Mouse (Mus musculus) intestine, embryonic 16.5 days (tissue): ENCODE data around the gene Lyz1. TPM values are rescaled to one million over a fixed set of nuclear protein-coding genes. Genes with fewer than 3 reads are reported as not detected.
"Not testable (repeated sequence)": the region's sequence is repeated elsewhere in the genome, so short reads cannot be mapped to it uniquely, and the experiment has no call there.

Experiments
- ATAC-seq: fragments of 200-750 bp; cut with Nextera tagmentation; 2 replicates; pipeline ENCODE4 v1.8.0; 2017; ENCODE audit warnings: moderate TSS enrichment, moderate library complexity
- H3K27ac ChIP-seq: fragments of 300-500 bp; sonication (generic); 2 replicates; pipeline ENCODE4 v1.5.1; 2014; ENCODE audit warnings: mild to moderate bottlenecking, low read length
- H3K27me3 ChIP-seq: fragments of 300-500 bp; sonication (generic); replicated peaks from 2 replicates; pipeline ENCODE4 v1.6.1; 2014; ENCODE audit warnings: low read length, control low read depth, mixed read lengths; ENCODE audit not compliant: control insufficient read depth, insufficient read depth
- H3K36me3 ChIP-seq: fragments of 300-500 bp; sonication (generic); 2 replicates; pipeline ENCODE4 v1.6.1; 2014; ENCODE audit warnings: low read length, control low read depth; ENCODE audit not compliant: control insufficient read depth, insufficient read depth
- H3K4me1 ChIP-seq: fragments of 300-500 bp; sonication (generic); 2 replicates; pipeline ENCODE4 v1.6.1; 2014; ENCODE audit warnings: low read length, control low read depth, mixed read lengths; ENCODE audit not compliant: control insufficient read depth, insufficient read depth
- H3K4me2 ChIP-seq: fragments of 300-500 bp; sonication (generic); 2 replicates; pipeline ENCODE4 v1.6.1; 2014; ENCODE audit warnings: low read depth, low read length, control low read depth
- H3K4me3 ChIP-seq: fragments of 300-500 bp; sonication (generic); 2 replicates; pipeline ENCODE4 v1.5.1; 2014; ENCODE audit warnings: mild to moderate bottlenecking, low read length
- H3K9ac ChIP-seq: fragments of 300-500 bp; sonication (generic); 2 replicates; pipeline ENCODE4 v1.6.1; 2014; ENCODE audit warnings: low read depth, low read length
- H3K9me3 ChIP-seq: fragments of 300-500 bp; sonication (generic); 2 replicates; pipeline ENCODE4 v1.6.1; 2016; ENCODE audit warnings: low read length, control low read depth; ENCODE audit not compliant: control insufficient read depth
- WGBS: fragments of 180-500 bp; shearing (Covaris S2); extraction: QIAGEN DNeasy Blood & Tissue Kit; methylation state at CpG from one replicate; pipeline ENCODE4 v1.1.7; 2014; 5-methylcytosine and 5-hydroxymethylcytosine counted together
- polyA plus RNA-seq: library from polyadenylated mRNA; unstranded; fragments of >200 nt; fragmentation: Nextera tagmentation; extraction: Ambion mirVana; gene quantifications from 2 replicates; pipeline ENCODE4 v1.2.1, GENCODE M21; 2015

Lyz1 gene
- polyA plus RNA-seq, 1 experiment from 2014 or later, result 17.3 TPM

- no peak overlapping the region for H3K9ac ChIP-seq
- no peak overlapping the region for H3K4me3 ChIP-seq
- H3K27me3 ChIP-seq, result no peaks in the 10 kb centered on the region
- no peak overlapping the region for H3K27ac ChIP-seq
- ATAC-seq, result no peak
- no peak overlapping the region for H3K4me2 ChIP-seq
- 49% methylated on average over 6 of the region's 6 CpGs for WGBS
- no peaks in the 10 kb centered on the region for H3K9me3 ChIP-seq
- H3K36me3 ChIP-seq, result no peaks in the 10 kb centered on the region
- H3K4me1 ChIP-seq, result no peaks in the 10 kb centered on the region
Measured at GRCm38 (mm10) chr10:117290046-117290870, 2.4 kb downstream of the Lyz1 start.

- H3K36me3 ChIP-seq, H3K4me3 ChIP-seq, H3K27ac ChIP-seq, H3K27me3 ChIP-seq, H3K4me2 ChIP-seq, H3K9ac ChIP-seq, H3K4me1 ChIP-seq, H3K9me3 ChIP-seq, ATAC-seq: not testable (repeated sequence)
- 76% methylated on average over 5 of the region's 5 CpGs for WGBS
Measured at GRCm38 (mm10) chr10:117289034-117289505, 3.6 kb downstream of the Lyz1 start.

GRCm38 (mm10) chr10:117288197-117289033, 4.3 kb downstream of the Lyz1 start:
- Histone ChIP-seq H3K4me3 (no peak overlapping the region), H3K4me2 (no peak overlapping the region), H3K27me3 (no peaks in the 10 kb centered on the region), H3K36me3 (no peaks in the 10 kb centered on the region), H3K9me3 (no peaks in the 10 kb centered on the region), H3K4me1 (no peaks in the 10 kb centered on the region), H3K27ac (no peak overlapping the region), H3K9ac (no peak overlapping the region)
- 90% methylated on average over 9 of the region's 9 CpGs for WGBS
- no peak for ATAC-seq

GRCm38 (mm10) chr10:117287226-117287850, 5.3 kb downstream of the Lyz1 start:
- Histone ChIP-seq H3K27me3 (no peaks in the 10 kb centered on the region), H3K9ac (no peak overlapping the region), H3K4me1 (no peaks in the 10 kb centered on the region), H3K4me2 (no peak overlapping the region), H3K36me3 (no peaks in the 10 kb centered on the region), H3K9me3 (no peaks in the 10 kb centered on the region), H3K27ac (no peak overlapping the region), H3K4me3 (no peak overlapping the region)
- ATAC-seq, result no peak
- WGBS, result 73% methylated on average over 3 of the region's 3 CpGs

- Histone ChIP-seq H3K9me3 (no peaks in the 10 kb centered on the region), H3K9ac (no peak overlapping the region)
- WGBS, result 90% methylated on average over 6 of the region's 6 CpGs
Measured at GRCm38 (mm10) chr10:117286366-117286970, 6.2 kb downstream of the Lyz1 start.

GRCm38 (mm10) chr10:117285584-117285983, 7.1 kb downstream of the Lyz1 start:
- not testable (repeated sequence) for H3K27ac ChIP-seq, H3K9ac ChIP-seq, H3K36me3 ChIP-seq, H3K4me2 ChIP-seq, ATAC-seq, H3K9me3 ChIP-seq, H3K4me3 ChIP-seq, H3K4me1 ChIP-seq, H3K27me3 ChIP-seq
- 80% methylated on average over 3 of the region's 7 CpGs for WGBS

More at GRCm38 (mm10) chr10:117286366-117286970, 6.2 kb downstream of the Lyz1 start:
- Histone ChIP-seq H3K27ac (no peak overlapping the region), H3K4me1 (no peaks in the 10 kb centered on the region), H3K36me3 (no peaks in the 10 kb centered on the region), H3K4me2 (no peak overlapping the region), H3K4me3 (no peak overlapping the region), H3K27me3 (no peaks in the 10 kb centered on the region)
- no peak for ATAC-seq

- ATAC-seq, result no peak
- no peak overlapping the region for H3K4me2 ChIP-seq
- H3K27ac ChIP-seq, result no peak overlapping the region
- no peaks in the 10 kb centered on the region for H3K36me3 ChIP-seq
- no peak overlapping the region for H3K9ac ChIP-seq
- H3K27me3 ChIP-seq, result no peaks in the 10 kb centered on the region
- 82% methylated on average over 10 of the region's 10 CpGs for WGBS
- H3K4me3 ChIP-seq, result no peak overlapping the region
- H3K4me1 ChIP-seq, result no peaks in the 10 kb centered on the region
- H3K9me3 ChIP-seq, result no peaks in the 10 kb centered on the region
Measured at GRCm38 (mm10) chr10:117284578-117285520, 7.8 kb downstream of the Lyz1 start.

- no peak overlapping the region for H3K4me3 ChIP-seq
- no peaks in the 10 kb centered on the region for H3K36me3 ChIP-seq
- H3K9me3 ChIP-seq, result no peaks in the 10 kb centered on the region
- H3K27ac ChIP-seq, result no peak overlapping the region
- no peak overlapping the region for H3K4me2 ChIP-seq
- no peak for ATAC-seq
- no peaks in the 10 kb centered on the region for H3K4me1 ChIP-seq
- WGBS, result 84% methylated on average over 7 of the region's 7 CpGs
- H3K27me3 ChIP-seq, result no peaks in the 10 kb centered on the region
- no peak overlapping the region for H3K9ac ChIP-seq
Measured at GRCm38 (mm10) chr10:117283871-117284577, 8.6 kb downstream of the Lyz1 start.
